Mouse (Mus musculus) embryonic facial prominence, embryonic 10.5 days (tissue): ENCODE data around the gene Ulk4. TPM values are rescaled to one million over a fixed set of nuclear protein-coding genes. Genes with fewer than 3 reads are reported as not detected.
"Not testable (repeated sequence)": the region's sequence is repeated elsewhere in the genome, so short reads cannot be mapped to it uniquely, and the experiment has no call there.

Experiments
- DNase-seq: peaks from one replicate; pipeline ENCODE4 v3.0.0-alpha.2; 2017; ENCODE audit warnings: low spot score
- H3K27ac ChIP-seq: fragments of 300-500 bp; sonication (generic); replicated peaks from 2 replicates; pipeline ENCODE4 v1.5.1; 2016; ENCODE audit warnings: mild to moderate bottlenecking
- H3K27me3 ChIP-seq: fragments of 300-500 bp; sonication (generic); replicated peaks from 2 replicates; pipeline ENCODE4 v1.6.1; 2016; ENCODE audit warnings: low read depth, mild to moderate bottlenecking; ENCODE audit not compliant: poor library complexity, severe bottlenecking
- H3K36me3 ChIP-seq: fragments of 300-500 bp; sonication (generic); replicated peaks from 2 replicates; pipeline ENCODE4 v1.6.1; 2016; ENCODE audit warnings: mild to moderate bottlenecking, moderate library complexity
- H3K4me1 ChIP-seq: fragments of 300-500 bp; sonication (generic); 2 replicates; pipeline ENCODE4 v1.6.1; 2016
- H3K4me3 ChIP-seq: fragments of 300-500 bp; sonication (generic); 2 replicates; pipeline ENCODE4 v1.5.1; 2016; ENCODE audit warnings: mild to moderate bottlenecking, moderate library complexity
- H3K9me3 ChIP-seq: fragments of 300-500 bp; sonication (generic); 2 replicates; pipeline ENCODE4 v1.6.1; 2016; ENCODE audit warnings: mild to moderate bottlenecking
- WGBS: fragments of 180-500 bp; shearing (Covaris S2); methylation state at CpG from one replicate; pipeline ENCODE4 v1.1.7; 2016; 5-methylcytosine and 5-hydroxymethylcytosine counted together
- polyA plus RNA-seq: library from polyadenylated mRNA; unstranded; fragments of >200 nt; fragmentation: Nextera tagmentation; extraction: Ambion mirVana; gene quantifications from 2 replicates; pipeline ENCODE4 v1.2.1, GENCODE M21; 2016

Ulk4 gene
- polyA plus RNA-seq, 1 experiment from 2014 or later, result 140 TPM

DNA sequence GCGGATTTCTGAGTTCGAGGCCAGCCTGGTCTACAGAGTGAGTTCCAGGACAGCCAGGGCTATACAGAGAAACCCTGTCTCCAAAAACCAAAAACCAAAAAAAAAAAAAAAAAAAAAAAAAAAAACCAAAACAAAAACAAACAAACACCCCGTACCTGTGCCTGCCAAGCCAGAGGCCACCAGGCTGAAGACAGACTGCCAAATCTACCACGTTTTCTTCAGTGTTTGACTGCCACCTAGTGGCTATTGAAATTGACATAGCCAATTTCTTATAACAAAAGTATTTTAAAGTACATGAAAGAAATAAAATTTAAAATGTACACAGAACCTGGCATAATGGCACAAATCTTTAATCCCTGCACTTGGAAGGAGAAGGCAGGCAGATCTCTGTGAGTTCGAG, 36.8 kb downstream of the Ulk4 start:
- not testable (repeated sequence) for H3K9me3 ChIP-seq, H3K36me3 ChIP-seq, H3K27me3 ChIP-seq, H3K27ac ChIP-seq, H3K4me3 ChIP-seq, H3K4me1 ChIP-seq
- peak; percentile 35 for DNase-seq
- 48% methylated on average over 5 of the region's 5 CpGs for WGBS

DNA sequence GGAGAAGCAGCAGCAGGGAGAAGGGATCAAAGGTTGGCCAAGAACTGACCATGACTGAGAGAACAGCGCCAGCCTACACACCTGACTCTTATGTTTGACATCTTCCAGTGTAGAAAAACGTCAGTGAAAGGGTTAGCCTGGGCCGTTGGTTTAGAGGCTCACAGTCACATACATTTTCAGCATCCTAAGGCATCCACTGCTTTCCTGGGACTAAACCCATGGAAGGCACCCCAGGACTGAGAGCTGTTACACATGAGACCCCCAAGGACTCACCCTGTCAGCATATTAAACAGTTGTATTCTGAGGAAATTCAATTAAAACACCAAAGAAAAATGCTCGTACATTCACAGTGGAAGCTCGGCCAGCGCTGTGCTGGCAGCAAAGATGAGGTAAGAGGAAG, 37.4 kb downstream of the Ulk4 start:
- H3K9me3 ChIP-seq, result no peaks in the 10 kb centered on the region
- H3K4me1 ChIP-seq, result no peaks in the 10 kb centered on the region
- H3K27ac ChIP-seq, result no peak overlapping the region
- no peak for DNase-seq
- H3K4me3 ChIP-seq, result no peak overlapping the region
- H3K27me3 ChIP-seq, result peaks cover 10% of the 10 kb centered on the region; the same call in 1 of the 2 replicates
- H3K36me3 ChIP-seq, result no peaks in the 10 kb centered on the region
- 79% methylated on average over 6 of the region's 6 CpGs for WGBS

DNA sequence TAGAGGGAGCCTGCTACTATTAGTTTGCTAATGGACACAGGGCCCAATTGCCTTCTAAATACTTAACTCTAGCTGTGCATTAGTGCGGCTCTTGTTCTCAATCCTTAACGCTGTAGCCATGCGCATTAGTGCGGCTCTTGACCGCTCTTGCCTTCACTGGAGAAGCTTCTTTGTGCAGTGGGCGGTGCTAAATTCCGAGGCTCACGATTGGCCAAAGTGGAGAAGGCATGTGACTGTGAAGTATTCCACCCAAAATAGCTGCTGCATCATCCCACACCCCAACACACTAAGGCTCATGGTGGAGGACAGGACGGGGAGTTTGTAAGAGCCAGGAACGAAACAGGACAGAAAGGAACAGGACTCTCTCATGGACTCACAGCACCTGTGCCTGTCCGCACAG, 58.4 kb downstream of the Ulk4 start:
- no peak overlapping the region for H3K27ac ChIP-seq

DNA sequence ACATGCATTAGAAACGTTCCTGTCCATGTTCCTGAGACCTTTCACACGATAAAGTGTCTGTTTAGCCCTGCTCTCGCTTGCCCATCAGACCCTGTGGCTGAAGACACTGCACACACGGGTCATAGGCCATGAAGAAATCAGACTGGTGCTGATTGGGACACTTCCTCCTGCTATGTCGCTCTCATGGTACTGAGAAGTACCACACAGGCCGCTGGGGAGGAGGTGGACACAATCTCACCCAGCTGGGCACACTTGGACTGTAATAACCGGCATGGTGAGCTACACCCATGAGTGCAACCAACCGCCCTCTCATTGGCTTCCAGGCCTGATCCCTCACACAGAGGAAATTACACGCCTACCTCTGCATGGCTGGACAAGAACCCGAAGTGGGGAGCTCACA, 58.8 kb downstream of the Ulk4 start:
- Histone ChIP-seq H3K27ac (no peak overlapping the region), H3K9me3 (no peaks in the 10 kb centered on the region; the same call in 1 of the 2 replicates), H3K4me3 (no peak overlapping the region), H3K4me1 (peaks cover 10% of the 10 kb centered on the region; the same call in 1 of the 2 replicates), H3K36me3 (no peaks in the 10 kb centered on the region), H3K27me3 (no peaks in the 10 kb centered on the region)
- DNase-seq, result peak; percentile 4
- WGBS, result 88% methylated on average over 10 of the region's 10 CpGs

More for the DNA sequence above, 58.4 kb downstream of the Ulk4 start:
- H3K4me3 ChIP-seq, result no peak overlapping the region
- H3K4me1 ChIP-seq, result peaks cover 10% of the 10 kb centered on the region; the same call in 1 of the 2 replicates
- no peaks in the 10 kb centered on the region for H3K27me3 ChIP-seq
- no peaks in the 10 kb centered on the region for H3K36me3 ChIP-seq
- 87% methylated on average over 11 of the region's 11 CpGs for WGBS
- DNase-seq, result peak; percentile 9
- H3K9me3 ChIP-seq, result no peaks in the 10 kb centered on the region; the same call in 1 of the 2 replicates

DNA sequence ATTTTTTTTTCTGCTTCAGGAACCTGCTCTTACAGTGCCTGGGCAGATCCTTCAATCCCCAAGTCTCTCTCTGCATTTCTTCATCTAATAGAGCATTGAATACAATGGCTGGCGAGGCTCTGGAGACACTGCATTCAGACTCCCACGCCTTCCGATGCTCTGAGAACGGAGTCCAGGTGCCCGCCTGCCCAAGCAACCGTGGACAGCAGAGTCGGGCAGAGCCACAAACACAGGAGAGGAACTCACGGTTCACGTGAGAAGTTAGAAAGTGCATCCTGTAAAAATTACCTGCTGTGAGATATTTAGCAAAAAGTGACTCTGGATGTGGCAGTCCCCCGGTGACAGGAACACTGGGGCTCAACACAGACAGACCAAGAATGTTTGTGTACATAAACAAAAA, 59.3 kb downstream of the Ulk4 start:
- 92% methylated on average over 10 of the region's 10 CpGs for WGBS
- Histone ChIP-seq H3K4me1 (peaks cover 10% of the 10 kb centered on the region; the same call in 1 of the 2 replicates), H3K27me3 (no peaks in the 10 kb centered on the region), H3K27ac (no peak overlapping the region), H3K36me3 (no peaks in the 10 kb centered on the region), H3K4me3 (no peak overlapping the region), H3K9me3 (no peaks in the 10 kb centered on the region; the same call in 1 of the 2 replicates)
- DNase-seq, result no peak

DNA sequence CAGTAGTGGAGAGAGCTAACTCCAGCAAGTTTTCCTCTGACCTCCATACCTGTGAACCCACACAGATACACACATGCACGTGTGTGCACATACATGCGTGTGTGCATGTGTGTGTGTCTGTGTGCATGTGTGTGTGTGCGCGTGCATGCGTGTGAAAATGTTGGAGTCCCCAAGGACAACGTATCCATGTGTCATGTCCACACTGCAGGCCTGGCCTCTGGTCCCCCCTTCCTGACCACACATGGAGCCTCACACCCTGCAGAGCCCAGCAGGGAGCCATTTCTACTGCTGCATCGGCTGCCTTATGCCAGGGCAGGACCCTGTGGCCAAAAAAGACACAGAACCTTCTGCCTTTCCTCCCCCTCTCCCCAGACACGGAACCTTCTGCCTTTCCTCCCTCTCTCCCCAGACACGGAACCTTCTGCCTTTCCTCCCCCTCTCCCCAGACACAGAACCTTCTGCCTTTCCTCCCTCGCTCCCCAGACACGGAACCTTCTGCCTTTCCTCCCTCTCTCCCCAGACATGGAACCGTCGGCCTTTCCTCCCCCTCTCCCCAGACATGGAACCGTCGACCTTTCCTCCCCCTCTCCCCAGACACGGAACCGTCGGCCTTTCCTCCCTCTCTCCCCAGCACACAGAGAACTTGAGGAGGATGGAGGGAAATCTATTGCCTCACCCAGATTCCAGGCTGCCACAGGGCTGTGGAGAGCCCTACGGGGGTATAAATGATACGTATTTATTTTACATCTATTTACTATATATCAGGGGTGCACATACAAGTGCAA, 60.3 kb downstream of the Ulk4 start:
- peak; percentile 6 for DNase-seq
- WGBS, result 80% methylated on average over 20 of the region's 20 CpGs
- H3K4me3 ChIP-seq, result no peak overlapping the region
- H3K27ac ChIP-seq, result no peak overlapping the region
- no peaks in the 10 kb centered on the region; the same call in 1 of the 2 replicates for H3K9me3 ChIP-seq
- H3K36me3 ChIP-seq, result no peaks in the 10 kb centered on the region
- peaks cover 10% of the 10 kb centered on the region; the same call in 1 of the 2 replicates for H3K4me1 ChIP-seq
- H3K27me3 ChIP-seq, result no peaks in the 10 kb centered on the region

DNA sequence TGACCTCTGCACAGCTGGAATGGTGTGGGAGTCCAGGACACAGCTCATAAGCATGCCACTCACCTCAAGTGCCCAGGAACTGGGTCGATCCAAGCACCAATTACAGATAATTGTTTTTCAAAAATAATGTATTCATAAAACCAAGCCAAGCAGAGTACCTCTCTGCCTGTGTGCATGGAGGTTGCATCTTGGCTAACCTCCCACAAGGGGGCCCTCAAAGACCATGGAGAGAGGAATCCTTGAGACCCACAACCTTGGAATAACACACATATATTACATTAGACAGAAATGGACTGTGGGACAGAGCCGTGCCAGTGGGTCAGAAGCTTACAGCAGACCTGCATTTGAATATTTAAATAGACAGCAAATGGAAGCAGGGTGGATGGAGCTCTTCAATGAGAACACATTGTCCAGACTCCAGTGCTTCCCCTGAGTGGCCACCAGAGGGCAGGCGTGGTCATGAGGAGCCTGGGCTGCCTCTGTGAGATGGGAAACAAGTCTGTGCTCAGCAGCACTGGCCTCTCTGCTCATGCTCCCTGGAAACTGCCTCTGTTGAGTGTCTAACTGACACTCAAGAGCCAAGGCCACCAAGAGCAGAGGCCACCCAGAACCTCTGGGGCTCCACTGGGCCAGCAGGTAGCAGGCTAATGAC, 61.5 kb downstream of the Ulk4 start:
- Histone ChIP-seq H3K9me3 (no peaks in the 10 kb centered on the region; the same call in 1 of the 2 replicates), H3K4me3 (no peak overlapping the region), H3K27ac (no peak overlapping the region), H3K27me3 (no peaks in the 10 kb centered on the region), H3K36me3 (no peaks in the 10 kb centered on the region), H3K4me1 (peaks cover 10% of the 10 kb centered on the region; the same call in 1 of the 2 replicates)
- peak; percentile 80 for DNase-seq
- 39% methylated on average over 3 of the region's 3 CpGs for WGBS

DNA sequence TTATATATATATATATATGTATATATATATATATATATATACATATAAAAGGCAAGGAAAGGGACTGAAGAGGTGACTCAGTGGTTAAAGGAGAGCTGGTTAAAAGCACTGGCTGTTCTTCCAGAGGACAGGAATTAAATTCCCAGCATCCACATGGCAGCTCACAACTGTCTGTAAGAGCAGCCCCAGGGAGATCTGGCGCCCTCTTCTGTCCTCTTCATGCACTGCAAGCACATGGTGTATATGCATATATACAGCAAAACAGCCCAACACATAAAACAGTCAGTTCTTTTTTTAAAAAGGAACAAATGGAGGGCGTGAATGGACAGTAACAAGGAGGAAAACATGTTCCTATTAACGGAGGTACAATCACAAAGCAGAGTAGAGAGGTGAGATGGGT, 64.7 kb downstream of the Ulk4 start:
- H3K9me3 ChIP-seq, result peaks cover 3% of the 10 kb centered on the region; the same call in 1 of the 2 replicates
- peaks cover 7% of the 10 kb centered on the region; the same call in 1 of the 2 replicates for H3K36me3 ChIP-seq
- no peak overlapping the region for H3K4me3 ChIP-seq
- peak; percentile 8 for DNase-seq
- 0 out of 2 replicates have a peak, but pooled peaks cover 4% of the 10 kb centered on the region for H3K4me1 ChIP-seq
- no peak overlapping the region for H3K27ac ChIP-seq
- H3K27me3 ChIP-seq, result no peaks in the 10 kb centered on the region
- WGBS, result 72% methylated on average over 3 of the region's 3 CpGs

DNA sequence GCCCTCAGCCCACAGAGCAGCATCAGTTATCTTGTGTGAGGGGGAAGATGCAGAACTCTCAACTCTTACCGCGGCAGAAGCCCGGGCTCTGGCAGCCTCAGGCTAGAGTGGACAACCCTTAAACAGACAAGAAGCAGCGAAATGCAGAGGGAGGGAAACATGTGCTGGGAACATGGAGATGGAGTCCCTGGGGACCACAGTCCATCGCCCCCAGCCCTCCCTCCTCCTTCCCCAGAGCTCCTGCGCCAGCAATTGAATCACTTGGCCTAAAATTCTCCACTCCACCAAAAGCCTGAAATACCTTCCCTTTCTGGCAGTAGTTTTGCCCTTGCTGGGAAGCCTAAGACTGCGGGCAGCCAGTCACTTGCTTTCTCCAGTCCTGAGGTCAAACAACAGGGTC, 72.0 kb downstream of the Ulk4 start:
- Histone ChIP-seq H3K4me3 (no peak overlapping the region), H3K4me1 (peaks cover 12% of the 10 kb centered on the region), H3K9me3 (peaks cover 3% of the 10 kb centered on the region; the same call in 1 of the 2 replicates), H3K36me3 (peaks cover 23% of the 10 kb centered on the region), H3K27ac (no peak overlapping the region), H3K27me3 (no peaks in the 10 kb centered on the region)
- WGBS, result 72% methylated on average over 7 of the region's 7 CpGs
- DNase-seq, result peak; percentile 10

DNA sequence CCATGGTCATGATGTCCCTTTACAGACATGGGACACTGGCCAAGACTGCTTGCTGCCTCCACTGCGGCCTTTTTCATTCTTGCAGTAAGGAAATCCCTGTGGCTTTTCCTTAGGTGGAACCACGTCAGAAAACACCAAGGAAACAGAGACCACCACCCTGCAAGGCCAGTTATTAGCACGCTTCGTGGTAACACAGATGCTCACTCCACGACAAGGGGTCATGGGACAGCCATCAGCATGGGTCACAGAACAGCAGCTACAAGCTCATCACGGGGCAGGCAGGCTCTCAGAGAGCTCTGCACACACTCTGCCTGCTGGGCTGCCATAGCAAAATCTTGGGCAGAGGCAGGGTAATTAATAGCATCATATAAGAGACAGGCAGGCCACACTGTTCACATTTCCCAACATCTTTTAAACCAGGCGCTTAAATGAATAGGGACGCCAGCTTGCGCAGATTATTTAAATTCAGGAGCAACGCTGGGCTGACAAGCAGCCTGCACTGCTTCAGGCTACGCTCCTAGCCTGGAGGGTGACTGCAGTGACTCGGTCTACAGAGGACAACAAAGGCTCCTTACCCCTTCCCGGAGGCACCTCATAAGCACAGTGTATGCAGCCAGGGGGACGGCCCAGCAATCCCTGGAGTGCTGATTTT, 72.7 kb downstream of the Ulk4 start:
- peaks cover 12% of the 10 kb centered on the region for H3K4me1 ChIP-seq
- no peaks in the 10 kb centered on the region for H3K27me3 ChIP-seq
- DNase-seq, result peak; percentile 6
- H3K9me3 ChIP-seq, result peaks cover under 1% of the 10 kb centered on the region; the same call in 1 of the 2 replicates
- 82% methylated on average over 14 of the region's 14 CpGs for WGBS
- no peak overlapping the region for H3K4me3 ChIP-seq
- H3K27ac ChIP-seq, result no peak overlapping the region
- H3K36me3 ChIP-seq, result peaks cover 23% of the 10 kb centered on the region

DNA sequence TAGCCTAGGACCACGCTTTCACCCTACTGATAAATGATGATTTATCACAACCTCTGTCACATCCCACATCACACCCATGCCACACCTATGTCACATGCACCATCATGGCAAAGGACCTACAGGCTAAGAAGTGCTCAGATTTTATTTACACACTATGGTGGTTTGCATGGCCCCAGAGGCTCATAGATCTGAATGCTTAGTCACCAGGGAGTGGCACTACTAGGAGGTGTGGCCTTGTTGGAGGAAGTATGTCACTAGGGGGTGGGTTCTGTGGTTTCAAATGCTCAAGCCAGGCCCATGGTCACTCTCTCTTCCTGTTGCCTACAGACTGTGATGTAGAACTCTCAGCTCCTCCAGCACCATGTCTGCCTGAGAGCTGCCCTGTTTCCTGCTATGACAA, 73.3 kb downstream of the Ulk4 start:
- WGBS, result 94% methylated on average over 1 of the region's 1 CpGs
- H3K9me3 ChIP-seq, result no peaks in the 10 kb centered on the region
- DNase-seq, result no peak

DNA sequence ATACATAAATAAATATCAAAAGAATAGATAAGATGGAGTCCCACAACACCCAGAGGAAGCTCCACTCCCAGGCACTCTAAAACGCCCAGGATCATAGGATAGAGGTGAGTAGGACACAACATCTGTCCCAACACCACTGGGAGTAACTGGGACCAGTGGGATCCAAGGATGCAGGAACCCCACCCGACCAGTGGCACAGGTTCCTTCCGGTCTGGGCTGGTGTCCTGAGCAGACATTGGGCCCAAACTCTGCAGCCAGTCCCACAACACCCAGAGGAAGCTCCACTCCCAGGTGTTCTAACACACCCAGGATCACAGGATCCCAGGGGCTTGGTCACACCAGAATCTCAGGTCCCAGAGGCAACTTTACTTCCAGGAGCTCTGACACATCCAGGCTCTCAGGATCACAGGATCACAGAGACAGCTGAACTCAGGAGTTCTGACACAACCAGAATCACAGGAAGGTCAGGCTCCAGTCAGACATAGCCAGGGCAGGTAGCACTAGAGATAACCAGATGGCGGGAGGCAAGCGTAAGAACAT, 77.8 kb downstream of the Ulk4 start:
- H3K36me3 ChIP-seq, result peaks cover 32% of the 10 kb centered on the region
- DNase-seq, H3K27ac ChIP-seq, H3K27me3 ChIP-seq, H3K4me3 ChIP-seq, H3K4me1 ChIP-seq: not testable (repeated sequence)
- H3K9me3 ChIP-seq, result peaks cover 13% of the 10 kb centered on the region
- WGBS, result 87% methylated on average over 5 of the region's 5 CpGs

More for the DNA sequence above, 73.3 kb downstream of the Ulk4 start:
- Histone ChIP-seq H3K36me3 (peaks cover 20% of the 10 kb centered on the region), H3K27ac (no peak overlapping the region), H3K4me3 (no peak overlapping the region), H3K27me3 (no peaks in the 10 kb centered on the region), H3K4me1 (peaks cover 12% of the 10 kb centered on the region)
